Comparison of ENCODE assay signal across 9 mouse cellular contexts in genomic region chr17:27445364-27446075, GRCm38 (mm10).
DNase-seq lines count a peak whose midpoint lies in the region; ATAC-seq and TF ChIP-seq lines count a peak whose summit lies in the region.
"Had no signal": no experiment of that assay in that cellular context is flagged by ENCODE, and none has a peak within 500 bp of the region (broad histone marks: within the 10 kb centered on the region; RNA-seq: fewer than 3 reads in every experiment).

No protein-coding gene starts in this region.

- DNase-seq in MN1 (ENCODE audit: low spot score) = peak; percentile 68
- peak; percentile 27 to 36 for DNase-seq in adrenal gland, adult 18-20 months (ENCODE audit: low spot score in 2 of 2)
- DNase-seq in heart, postnatal 36 days = peak; percentile 32
- peak; percentile 74 for DNase-seq in kidney, postnatal 0 days (ENCODE audit: low spot score)
- no peak for DNase-seq in gastrocnemius, adult 2 months
- no peak for DNase-seq in left cerebral cortex, adult 8-10 months (ENCODE audit: low spot score in 2 of 2)
- no peak for DNase-seq in Muller cell, postnatal 12 days (ENCODE audit: inconsistent ontology term)
- DNase-seq: right cerebral cortex, postnatal 25 days had no signal

- no peak overlapping the region for H3K4me2 ChIP-seq in kidney, postnatal 0 days (ENCODE audit: low read length)
- H3K4me2 ChIP-seq: embryonic facial prominence, embryonic 15.5 days had no signal

- no peak overlapping the region for H3K27ac ChIP-seq in kidney, postnatal 0 days
- H3K27ac ChIP-seq in gastrocnemius, adult 2 months = no peak overlapping the region
- H3K27ac ChIP-seq: embryonic facial prominence, embryonic 15.5 days had no signal

- no peaks in the 10 kb centered on the region for H3K4me1 ChIP-seq in kidney, postnatal 0 days (replicated peaks; ENCODE audit: insufficient read depth, low read length)

- no peaks in the 10 kb centered on the region for H3K9me3 ChIP-seq in kidney, postnatal 0 days (replicated peaks; ENCODE audit: low read length)
- H3K9me3 ChIP-seq: embryonic facial prominence, embryonic 15.5 days had no signal

- WGBS in kidney, postnatal 0 days = 13% methylated on average over 17 of the region's 17 CpGs

- H3K4me3 ChIP-seq in kidney, postnatal 0 days (replicated peaks; ENCODE audit: low read depth, low read length) = no peak overlapping the region
- no peak overlapping the region for H3K4me3 ChIP-seq in gastrocnemius, adult 2 months
- H3K4me3 ChIP-seq: embryonic facial prominence, embryonic 15.5 days had no signal

- no peak overlapping the region for H3K9ac ChIP-seq in kidney, postnatal 0 days (ENCODE audit: low read depth, low read length)
- H3K9ac ChIP-seq: embryonic facial prominence, embryonic 15.5 days had no signal

- TF ChIP-seq CTCF in kidney, postnatal 0 days (IDR thresholded peaks at IDR 0.05; ENCODE audit: low read depth) = no peak
- TF ChIP-seq CTCF in gastrocnemius, adult 2 months (IDR thresholded peaks at IDR 0.05) = no peak

- ATAC-seq in kidney, postnatal 0 days (replicated peaks; ENCODE audit: low FRiP score, low read depth) = peak; percentile 44; the same call in 1 of the 2 replicates

- H3K27me3 ChIP-seq in kidney, postnatal 0 days (ENCODE audit: insufficient read depth, low read length) = no peaks in the 10 kb centered on the region
- H3K27me3 ChIP-seq: embryonic facial prominence, embryonic 15.5 days had no signal

- intact Hi-C loops in heart, postnatal 36 days (cut with DNase I) = no loop called here
- intact Hi-C loops in gastrocnemius, adult 2 months (cut with DNase I) = no loop called here

- H3K36me3 ChIP-seq in kidney, postnatal 0 days (ENCODE audit: insufficient read depth, low read length) = no peaks in the 10 kb centered on the region
- H3K36me3 ChIP-seq: embryonic facial prominence, embryonic 15.5 days had no signal

Comparison
In these comparisons a context has a peak if more than half of its experiments do, and no peak if none do; other contexts are left out.
1. DNase-seq: peak in MN1 (single experiment), adrenal gland, adult 18-20 months (2 of 2), heart, postnatal 36 days (2 of 2) and kidney, postnatal 0 days (single experiment); none in gastrocnemius, adult 2 months (single experiment), left cerebral cortex, adult 8-10 months (0 of 2) and Muller cell, postnatal 12 days (single experiment).